In genomic region chr19:46477432-46477845, GRCm38 (mm10) we compare ENCODE assay signal across 9 mouse cellular contexts. TPM values are rescaled to one million over a fixed set of nuclear protein-coding genes. Genes with fewer than 3 reads are reported as not detected.
A peak's percentile ranks its signal among the peaks of the same experiment; 100 is the strongest.
DNase-seq lines count a peak whose midpoint lies in the region; ATAC-seq and TF ChIP-seq lines count a peak whose summit lies in the region.
"Had no signal": no experiment of that assay in that cellular context is flagged by ENCODE, and none has a peak within 500 bp of the region (broad histone marks: within the 10 kb centered on the region; RNA-seq: fewer than 3 reads in every experiment).

No protein-coding gene starts in this region.

- in situ Hi-C loops in ES-E14 (cut with MboI; ENCODE audit: low sequenced_read_pairs in 2 of 2, unreplicated experiment in 2 of 2): no loop called here

- H3K4me3 ChIP-seq in kidney, embryonic 14.5 days (ENCODE audit: low read length): no peak overlapping the region
- 0 out of 4 replicates have a peak overlapping the region, but pooled peaks of 1 of the 2 experiments have one; percentile 18 for H3K4me3 ChIP-seq in ES-E14 (ENCODE audit: insufficient read depth in 1 of 2, low read depth in 1 of 2, low read length in 2 of 2, poor library complexity in 1 of 2, severe bottlenecking in 1 of 2)
- no peak overlapping the region for H3K4me3 ChIP-seq in limb, embryonic 15.5 days

- 49% methylated on average over 10 of the region's 10 CpGs for WGBS in kidney, embryonic 14.5 days
- 31% methylated on average over 10 of the region's 10 CpGs for WGBS in limb, embryonic 15.5 days

- peaks cover 36% of the 10 kb centered on the region for H3K36me3 ChIP-seq in kidney, embryonic 14.5 days (ENCODE audit: control insufficient read depth, insufficient read depth, low read length)
- H3K36me3 ChIP-seq in ES-E14 (ENCODE audit: control insufficient read depth, insufficient read depth, low read length, poor library complexity, severe bottlenecking): no peaks in the 10 kb centered on the region; the same call in 1 of the 2 replicates
- peaks cover 64% of the 10 kb centered on the region for H3K36me3 ChIP-seq in limb, embryonic 15.5 days

- TF ChIP-seq CTCF in brain, embryonic 14.5 days (IDR thresholded peaks at IDR 0.05; ENCODE audit: borderline replicate concordance, extremely low read depth, insufficient read depth, insufficient read length): no peak

- H3K9me3 ChIP-seq in kidney, embryonic 14.5 days (ENCODE audit: control insufficient read depth, low read length): no peaks in the 10 kb centered on the region; the same call in 1 of the 2 replicates
- H3K9me3 ChIP-seq in ES-E14 (ENCODE audit: control insufficient read depth, insufficient read depth, low read depth, low read length): no peaks in the 10 kb centered on the region
- no peaks in the 10 kb centered on the region for H3K9me3 ChIP-seq in limb, embryonic 15.5 days

- H3K27me3 ChIP-seq in kidney, embryonic 14.5 days (ENCODE audit: control insufficient read depth, insufficient read depth, low read length): no peaks in the 10 kb centered on the region
- H3K27me3 ChIP-seq in limb, embryonic 15.5 days: no peaks in the 10 kb centered on the region

- H3K4me2 ChIP-seq in kidney, embryonic 14.5 days (replicated peaks; ENCODE audit: low read depth, low read length): no peak overlapping the region
- no peak overlapping the region for H3K4me2 ChIP-seq in limb, embryonic 15.5 days
- H3K4me2 ChIP-seq: lung, embryonic 14.5 days had no signal

- no peak for TF ChIP-seq POLR2A in brain, embryonic 14.5 days (IDR thresholded peaks at IDR 0.05; ENCODE audit: borderline replicate concordance, extremely low read depth, insufficient read depth, insufficient read length, poor library complexity, severe bottlenecking)

- ATAC-seq in kidney, embryonic 14.5 days (ENCODE audit: low FRiP score, low TSS enrichment): no peak
- no peak for ATAC-seq in limb, embryonic 15.5 days (ENCODE audit: insufficient number of reproducible peaks, low FRiP score, low TSS enrichment, low read depth)

- no peak overlapping the region for H3K27ac ChIP-seq in kidney, embryonic 14.5 days (ENCODE audit: low read depth, low read length)
- H3K27ac ChIP-seq in ES-E14 (ENCODE audit: insufficient read depth, low read depth, low read length, poor library complexity, severe bottlenecking): peak overlapping the region; percentile 47; the same call in 1 of the 2 replicates
- peak overlapping the region; percentile 72 for H3K27ac ChIP-seq in limb, embryonic 15.5 days

- DNase-seq in kidney, postnatal 10 days: peak; percentile 67
- no peak for DNase-seq in ES-E14 (ENCODE audit: low read depth, low spot score)
- peak; percentile 42 for DNase-seq in brain, embryonic 14.5 days (ENCODE audit: low read depth)
- no peak for DNase-seq in ovary, postnatal 10 days (ENCODE audit: low spot score)
- DNase-seq in testis, postnatal 10 days (ENCODE audit: low spot score): no peak
- DNase-seq: lung, embryonic 14.5 days; right cerebral cortex, postnatal 14 days had no signal

- no peak overlapping the region for H3K9ac ChIP-seq in kidney, embryonic 14.5 days (ENCODE audit: low read depth, low read length)
- 0 out of 2 replicates have a peak overlapping the region, but pooled peaks have one; percentile 21 for H3K9ac ChIP-seq in ES-E14 (ENCODE audit: insufficient read depth, low read depth, low read length, poor library complexity, severe bottlenecking)
- no peak overlapping the region for H3K9ac ChIP-seq in limb, embryonic 15.5 days
- H3K9ac ChIP-seq: lung, embryonic 14.5 days had no signal

- peaks cover 54% of the 10 kb centered on the region for H3K4me1 ChIP-seq in kidney, embryonic 14.5 days (ENCODE audit: control insufficient read depth, insufficient read depth, low read length)
- H3K4me1 ChIP-seq in ES-E14 (ENCODE audit: control insufficient read depth in 2 of 2, insufficient read depth in 2 of 2, low read length in 2 of 2, poor library complexity in 1 of 2): peaks cover 12 to 59% of the 10 kb centered on the region in 2 experiments
- peaks cover 46% of the 10 kb centered on the region for H3K4me1 ChIP-seq in limb, embryonic 15.5 days

TF ChIP-seq in ES-E14, 5 proteins besides CTCF, POLR2A, EP300 and RAD21:
- TF ChIP-seq HCFC1 (IDR thresholded peaks at IDR 0.05; ENCODE audit: borderline replicate concordance, insufficient read depth, low read length) (no peak), CHD2 (IDR thresholded peaks at IDR 0.05; ENCODE audit: low read depth, low read length) (no peak), ZNF384 (IDR thresholded peaks at IDR 0.05; ENCODE audit: low read depth, low read length) (no peak), ZC3H11A (IDR thresholded peaks at IDR 0.05; ENCODE audit: borderline replicate concordance, low read depth, low read length) (no peak), MAFK (IDR thresholded peaks at IDR 0.05; ENCODE audit: insufficient read depth, low read depth, low read length) (no peak)

RNA-seq across cellular contexts. Expression of gene Trim8, which starts 24.1 kb away (rescaled TPM):
- polyA plus RNA-seq in kidney, embryonic 14.5 days (2014; fragmentation: Nextera tagmentation; extraction: Ambion mirVana): 28.3 and 35.6 TPM in 2 replicates
- 26.1 and 33.2 TPM in 2 replicates for total RNA-seq in ES-E14 (2012; rRNA removed)
- 35.3 and 63.0 TPM in 2 replicates for polyA plus RNA-seq in brain, embryonic 14.5 days (2012; rRNA removed)
- 14.6 and 15.1 TPM in 2 replicates for polyA plus RNA-seq in limb, embryonic 15.5 days (2015; fragmentation: Nextera tagmentation; extraction: Ambion mirVana)

Comparison
In these comparisons a context has a peak if more than half of its experiments do, and no peak if none do; other contexts are left out.
1. DNase-seq: peak in kidney, postnatal 10 days (single experiment) and brain, embryonic 14.5 days (single experiment); none in ES-E14 (single experiment), ovary, postnatal 10 days (single experiment) and testis, postnatal 10 days (single experiment).